Mouse (Mus musculus) CH12.LX (cell line): ENCODE measurements around the gene Pfdn6.
A peak's percentile ranks its signal among the peaks of the same experiment; 100 is the strongest.

ENCODE experiments used
- CHD1 ChIP-seq: IDR thresholded peaks from 2 replicates; pipeline ENCODE4 v1.6.1; 2012; ENCODE audit warnings: low read depth, low read length, improper control_type of control experiment, inconsistent platforms
- CTCF ChIP-seq, 2 experiments: IDR thresholded peaks in 1 of 2; conservative IDR thresholded peaks in 1 of 2; 2 replicates each; pipeline ENCODE4 v1.5.1; 2011 to 2012; ENCODE audit warnings: low read depth in 2 of 2, low read length in 2 of 2, improper control_type of control experiment in 1 of 2, inconsistent platforms in 1 of 2, mild to moderate bottlenecking in 1 of 2, moderate library complexity in 1 of 2
- ELF1 ChIP-seq: IDR thresholded peaks from 2 replicates; pipeline ENCODE4 v1.6.1; 2014; ENCODE audit warnings: low read depth, mild to moderate bottlenecking, inconsistent platforms, low read length, improper control_type of control experiment
- EP300 ChIP-seq: IDR thresholded peaks from 2 replicates; pipeline ENCODE4 v1.6.1; 2011; ENCODE audit warnings: low read length, improper control_type of control experiment
- IRF4 ChIP-seq: IDR thresholded peaks from 2 replicates; pipeline ENCODE4 v1.6.1; 2014; ENCODE audit warnings: low read depth, mild to moderate bottlenecking, inconsistent platforms, low read length, improper control_type of control experiment
- MAFK ChIP-seq: IDR thresholded peaks from 2 replicates; pipeline ENCODE4 v1.6.1; 2011; ENCODE audit warnings: low read length, improper control_type of control experiment; ENCODE audit not compliant: insufficient replicate concordance
- MAZ ChIP-seq: IDR thresholded peaks from 2 replicates; pipeline ENCODE4 v1.6.1; 2012; ENCODE audit warnings: low read depth, mild to moderate bottlenecking, inconsistent platforms, low read length, improper control_type of control experiment, moderate library complexity
- POLR2A ChIP-seq: IDR thresholded peaks from 2 replicates; pipeline ENCODE4 v1.6.1; 2011; ENCODE audit warnings: low read depth, mild to moderate bottlenecking, improper control_type of control experiment, low read length
- POLR2AphosphoS2 ChIP-seq: IDR thresholded peaks from 2 replicates; pipeline ENCODE4 v1.6.1; 2011; ENCODE audit warnings: low read depth, low read length, improper control_type of control experiment
- RAD21 ChIP-seq: IDR thresholded peaks from 2 replicates; pipeline ENCODE4 v1.6.1; 2011; ENCODE audit warnings: low read depth, mild to moderate bottlenecking, low read length, improper control_type of control experiment, moderate library complexity
- SMC3 ChIP-seq: IDR thresholded peaks from 2 replicates; pipeline ENCODE4 v1.6.1; 2011; ENCODE audit warnings: low read depth, low read length, improper control_type of control experiment
- TCF12 ChIP-seq: IDR thresholded peaks from 2 replicates; pipeline ENCODE4 v1.6.1; 2014; ENCODE audit warnings: low read depth, mild to moderate bottlenecking, inconsistent platforms, low read length, improper control_type of control experiment
- ZNF384 ChIP-seq: IDR thresholded peaks from 2 replicates; pipeline ENCODE4 v1.6.1; 2012; ENCODE audit warnings: low read depth, low read length, improper control_type of control experiment, inconsistent platforms

DNA sequence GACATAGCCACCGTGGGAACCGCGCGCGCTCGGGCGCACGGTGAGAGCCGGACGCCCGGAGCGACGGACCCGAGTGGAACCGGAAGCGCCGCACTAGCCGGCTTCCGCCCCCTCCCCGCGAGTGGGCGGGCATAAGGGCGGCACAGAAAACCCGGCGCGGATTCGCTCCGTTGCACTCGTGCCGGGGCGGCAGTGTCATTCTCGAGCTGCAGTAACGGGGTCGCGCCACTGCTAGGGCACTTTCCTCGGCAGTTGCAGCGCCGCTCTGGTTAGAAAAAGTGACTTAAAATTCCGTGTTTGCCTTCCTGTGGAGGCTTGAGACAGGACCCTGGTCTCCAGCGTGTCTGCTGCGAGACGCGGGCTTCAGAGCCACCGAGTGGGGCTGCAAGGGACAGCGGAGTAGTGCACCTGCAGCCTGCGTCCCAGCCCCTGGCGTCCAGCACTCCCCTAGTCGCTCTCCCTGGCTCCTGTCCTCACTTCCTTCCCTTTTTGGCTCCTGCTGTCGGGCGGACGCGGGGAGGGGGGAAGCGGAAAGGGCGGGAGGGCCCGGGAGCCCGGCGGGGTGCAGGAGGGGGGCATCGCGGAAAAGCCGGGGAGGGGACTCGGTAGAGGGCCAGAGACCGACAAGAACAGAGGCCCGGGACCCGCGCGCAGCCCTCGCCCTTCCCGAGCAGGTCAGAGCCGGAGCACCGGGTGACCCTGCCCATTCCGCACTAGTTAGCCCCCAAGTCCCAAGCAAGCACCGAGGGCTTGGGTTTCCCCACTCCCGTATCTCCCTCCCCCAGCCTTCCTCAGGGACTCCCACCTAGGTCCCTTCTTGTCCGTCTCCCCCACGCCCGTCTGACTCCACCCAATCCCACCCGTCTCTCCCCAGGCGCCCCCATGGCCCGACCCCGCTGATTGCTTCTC lies 10.5 kb downstream of the Pfdn6 start, which contains the start of gene Rgl2:
- no peak for TF ChIP-seq MAFK
- peak in 1 of 2 experiments; percentile 15; a peak in 1 of 4 replicates for TF ChIP-seq CTCF (conservative IDR thresholded peaks at IDR 0.05 in 1 of 2, IDR thresholded peaks at IDR 0.05 in 1 of 2; ENCODE audit: low read depth in 2 of 2, low read length in 2 of 2)
- TF ChIP-seq ELF1 = peak; percentile 85
- peak; percentile 81 for TF ChIP-seq IRF4
- no peak for TF ChIP-seq ZNF384
- TF ChIP-seq RAD21 = no peak
- TF ChIP-seq POLR2A = peak; percentile 72
- TF ChIP-seq MAZ = peak; percentile 100
- TF ChIP-seq EP300 = no peak
- peak; percentile 100 for TF ChIP-seq TCF12
- no peak for TF ChIP-seq SMC3
- no peak for TF ChIP-seq CHD1
- TF ChIP-seq POLR2AphosphoS2 = peak; percentile 97
